Mouse (Mus musculus) spleen, adult 18-20 months (tissue): Measurements from ENCODE around the gene Smg6.

Experiments
- DNase-seq, 2 experiments: peaks; one replicate each; pipeline ENCODE4 v3.0.0; 2022; ENCODE audit warnings: mixed read lengths in 2 of 2

Gene Smg6

GRCm38 (mm10) chr11:74925577-74926387 lies at the start of gene Smg6, which contains the start of gene Srr:
Gene Smg6, plus strand, starts transcription at chr11:74925823.
Gene Srr, minus strand, starts transcription at chr11:74925948.
- DNase-seq = peak; percentile 88 to 89

- no peak for DNase-seq
Measured at GRCm38 (mm10) chr11:74876801-74877200, 48.8 kb upstream of the Smg6 start.

- no peak for DNase-seq
Measured at GRCm38 (mm10) chr11:74880999-74881398, 44.6 kb upstream of the Smg6 start.

GRCm38 (mm10) chr11:74881979-74882378 lies 43.6 kb upstream of the Smg6 start:
- DNase-seq = no peak

GRCm38 (mm10) chr11:74883098-74883497 lies 42.5 kb upstream of the Smg6 start:
- DNase-seq = no peak

- no peak for DNase-seq
Measured at GRCm38 (mm10) chr11:74894619-74895018, 31.0 kb upstream of the Smg6 start.

GRCm38 (mm10) chr11:74895980-74896900 lies 29.4 kb upstream of the Smg6 start:
- DNase-seq = peak in 1 of 2 experiments; percentile 48

GRCm38 (mm10) chr11:74896901-74897677 lies 28.5 kb upstream of the Smg6 start, which contains the start of gene Sgsm2:
Gene Sgsm2, minus strand, starts transcription at chr11:74897060.
- peak; percentile 37 to 60 for DNase-seq

- DNase-seq = peak; percentile 81 to 83
Measured at GRCm38 (mm10) chr11:74897678-74898516, 27.7 kb upstream of the Smg6 start, which contains the start of gene Tsr1. Gene Tsr1, plus strand, starts transcription at chr11:74898071.

GRCm38 (mm10) chr11:74898517-74898827 lies 27.2 kb upstream of the Smg6 start:
- DNase-seq = no peak

- no peak for DNase-seq
Measured at GRCm38 (mm10) chr11:74901555-74901954, 24.1 kb upstream of the Smg6 start.

- no peak for DNase-seq
Measured at GRCm38 (mm10) chr11:74902416-74902815, 23.2 kb upstream of the Smg6 start.

GRCm38 (mm10) chr11:74907850-74908249 lies 17.8 kb upstream of the Smg6 start:
- DNase-seq = no peak

GRCm38 (mm10) chr11:74908618-74909399 lies 16.8 kb upstream of the Smg6 start:
- no peak for DNase-seq

GRCm38 (mm10) chr11:74909978-74910377 lies 15.6 kb upstream of the Smg6 start:
- no peak for DNase-seq

GRCm38 (mm10) chr11:74912492-74912891 lies 13.1 kb upstream of the Smg6 start:
- DNase-seq = no peak

- DNase-seq = no peak
Measured at GRCm38 (mm10) chr11:74919249-74919648, 6.4 kb upstream of the Smg6 start.

GRCm38 (mm10) chr11:74924149-74924548 lies 1.5 kb upstream of the Smg6 start:
- peak; percentile 13 to 44 for DNase-seq

- DNase-seq = no peak
Measured at GRCm38 (mm10) chr11:74926388-74927005, 874 bp downstream of the Smg6 start.

- DNase-seq = no peak
Measured at GRCm38 (mm10) chr11:74927236-74927725, 1.7 kb downstream of the Smg6 start.
